Mouse (Mus musculus) intestine, embryonic 14.5 days (tissue): ENCODE data around the gene Adgrf1. TPM values are rescaled to one million over a fixed set of nuclear protein-coding genes. Genes with fewer than 3 reads are reported as not detected.

ENCODE experiments used
- ATAC-seq: fragments of 200-750 bp; cut with Nextera tagmentation; replicated peaks from 2 replicates; pipeline ENCODE4 v1.8.0; 2017; ENCODE audit warnings: low read depth, moderate number of reproducible peaks, moderate TSS enrichment, moderate library complexity; ENCODE audit not compliant: low FRiP score, low TSS enrichment
- DNase-seq: peaks from one replicate; pipeline ENCODE4 v3.0.0-alpha.2; 2018; ENCODE audit warnings: low spot score
- H3K27ac ChIP-seq: fragments of 300-500 bp; sonication (generic); 2 replicates; pipeline ENCODE4 v1.5.1; 2014; ENCODE audit warnings: low read depth, mild to moderate bottlenecking, control low read depth
- H3K27me3 ChIP-seq: fragments of 300-500 bp; sonication (generic); replicated peaks from 2 replicates; pipeline ENCODE4 v1.6.1; 2014; ENCODE audit warnings: low read length, control low read depth; ENCODE audit not compliant: control insufficient read depth, insufficient read depth
- H3K36me3 ChIP-seq: fragments of 300-500 bp; sonication (generic); 2 replicates; pipeline ENCODE4 v1.6.1; 2014; ENCODE audit warnings: low read length, control low read depth; ENCODE audit not compliant: control insufficient read depth, insufficient read depth
- H3K4me1 ChIP-seq: fragments of 300-500 bp; sonication (generic); replicated peaks from 2 replicates; pipeline ENCODE4 v1.6.1; 2014; ENCODE audit warnings: low read length, control low read depth, mixed read lengths; ENCODE audit not compliant: control insufficient read depth, insufficient read depth
- H3K4me2 ChIP-seq: fragments of 300-500 bp; sonication (generic); 2 replicates; pipeline ENCODE4 v1.6.1; 2014; ENCODE audit warnings: low read length
- H3K4me3 ChIP-seq: fragments of 300-500 bp; sonication (generic); 2 replicates; pipeline ENCODE4 v1.5.1; 2014; ENCODE audit warnings: low read depth, low read length, control low read depth, mixed read lengths
- H3K9ac ChIP-seq: fragments of 300-500 bp; sonication (generic); 2 replicates; pipeline ENCODE4 v1.6.1; 2014; ENCODE audit warnings: mild to moderate bottlenecking, low read length
- H3K9me3 ChIP-seq: fragments of 300-500 bp; sonication (generic); 2 replicates; pipeline ENCODE4 v1.6.1; 2016; ENCODE audit warnings: low read length, control low read depth; ENCODE audit not compliant: control insufficient read depth
- WGBS: fragments of 180-500 bp; shearing (Covaris S2); extraction: QIAGEN DNeasy Blood & Tissue Kit; methylation state at CpG from one replicate; pipeline ENCODE4 v1.1.7; 2014; 5-methylcytosine and 5-hydroxymethylcytosine counted together
- polyA plus RNA-seq: library from polyadenylated mRNA; unstranded; fragments of >200 nt; fragmentation: Nextera tagmentation; extraction: Ambion mirVana; gene quantifications from 2 replicates; pipeline ENCODE4 v1.2.1, GENCODE M21; 2014

The Adgrf1 gene
- polyA plus RNA-seq, 1 experiment from 2014 or later, result 0.14 TPM

- Histone ChIP-seq H3K9ac (no peak overlapping the region), H3K4me1 (no peaks in the 10 kb centered on the region), H3K9me3 (no peaks in the 10 kb centered on the region), H3K27ac (no peak overlapping the region), H3K4me2 (no peak overlapping the region), H3K4me3 (no peak overlapping the region), H3K27me3 (no peaks in the 10 kb centered on the region), H3K36me3 (no peaks in the 10 kb centered on the region)
- DNase-seq (no peak), ATAC-seq (no peak)
- WGBS, result 88% methylated on average over 1 of the region's 1 CpGs
Observed at GRCm38 (mm10) chr17:43257699-43258098, 12.4 kb upstream of the Adgrf1 start.

- no peaks in the 10 kb centered on the region for H3K27me3 ChIP-seq
- H3K4me3 ChIP-seq, result no peak overlapping the region
- H3K9me3 ChIP-seq, result no peaks in the 10 kb centered on the region
- no peak overlapping the region for H3K9ac ChIP-seq
- no peak overlapping the region for H3K27ac ChIP-seq
- ATAC-seq (no peak), DNase-seq (no peak)
- 89% methylated on average over 5 of the region's 5 CpGs for WGBS
- H3K36me3 ChIP-seq, result no peaks in the 10 kb centered on the region
- no peaks in the 10 kb centered on the region for H3K4me1 ChIP-seq
- no peak overlapping the region for H3K4me2 ChIP-seq
Observed at GRCm38 (mm10) chr17:43261937-43262336, 8.2 kb upstream of the Adgrf1 start.

- ATAC-seq (no peak), DNase-seq (no peak)
- no peaks in the 10 kb centered on the region for H3K4me1 ChIP-seq
Observed at GRCm38 (mm10) chr17:43264739-43265138, 5.4 kb upstream of the Adgrf1 start.

GRCm38 (mm10) chr17:43265178-43265837 is 4.8 kb upstream of the Adgrf1 start:
- Histone ChIP-seq H3K36me3 (no peaks in the 10 kb centered on the region), H3K27ac (no peak overlapping the region), H3K9me3 (no peaks in the 10 kb centered on the region), H3K4me3 (no peak overlapping the region), H3K4me1 (no peaks in the 10 kb centered on the region), H3K27me3 (no peaks in the 10 kb centered on the region), H3K9ac (no peak overlapping the region), H3K4me2 (peak overlapping the region; percentile 20)
- 24% methylated on average over 26 of the region's 26 CpGs for WGBS
- DNase-seq (peak; percentile 91), ATAC-seq (peak; percentile 77)

More at GRCm38 (mm10) chr17:43264739-43265138, 5.4 kb upstream of the Adgrf1 start:
- H3K4me3 ChIP-seq, result no peak overlapping the region
- no peaks in the 10 kb centered on the region for H3K9me3 ChIP-seq
- no peak overlapping the region for H3K4me2 ChIP-seq
- no peak overlapping the region for H3K27ac ChIP-seq
- H3K27me3 ChIP-seq, result no peaks in the 10 kb centered on the region
- H3K9ac ChIP-seq, result no peak overlapping the region
- H3K36me3 ChIP-seq, result no peaks in the 10 kb centered on the region
- 73% methylated on average over 7 of the region's 7 CpGs for WGBS

- H3K4me2 ChIP-seq, result no peak overlapping the region
- no peak for DNase-seq
- H3K27ac ChIP-seq, result no peak overlapping the region
- H3K27me3 ChIP-seq, result no peaks in the 10 kb centered on the region
- ATAC-seq, result no peak
- H3K9ac ChIP-seq, result no peak overlapping the region
- H3K4me3 ChIP-seq, result no peak overlapping the region
- no peaks in the 10 kb centered on the region for H3K9me3 ChIP-seq
- no peaks in the 10 kb centered on the region for H3K4me1 ChIP-seq
- WGBS, result 94% methylated on average over 6 of the region's 6 CpGs
- H3K36me3 ChIP-seq, result no peaks in the 10 kb centered on the region
Observed at GRCm38 (mm10) chr17:43265944-43266343, 4.2 kb upstream of the Adgrf1 start.

- H3K9ac ChIP-seq, result no peak overlapping the region
- no peak overlapping the region for H3K27ac ChIP-seq
- no peaks in the 10 kb centered on the region for H3K36me3 ChIP-seq
- 82% methylated on average over 2 of the region's 2 CpGs for WGBS
- DNase-seq (no peak), ATAC-seq (no peak)
- no peaks in the 10 kb centered on the region for H3K27me3 ChIP-seq
- H3K9me3 ChIP-seq, result no peaks in the 10 kb centered on the region
- H3K4me2 ChIP-seq, result no peak overlapping the region
- H3K4me3 ChIP-seq, result no peak overlapping the region
- no peaks in the 10 kb centered on the region for H3K4me1 ChIP-seq
Observed at GRCm38 (mm10) chr17:43266636-43267035, 3.5 kb upstream of the Adgrf1 start.

- 92% methylated on average over 9 of the region's 9 CpGs for WGBS
- ATAC-seq (no peak), DNase-seq (no peak)
- Histone ChIP-seq H3K4me1 (no peaks in the 10 kb centered on the region), H3K36me3 (no peaks in the 10 kb centered on the region), H3K4me3 (no peak overlapping the region), H3K9me3 (no peaks in the 10 kb centered on the region), H3K27ac (no peak overlapping the region), H3K9ac (no peak overlapping the region), H3K4me2 (no peak overlapping the region), H3K27me3 (no peaks in the 10 kb centered on the region)
Observed at GRCm38 (mm10) chr17:43267046-43267749, 2.9 kb upstream of the Adgrf1 start.

- no peak overlapping the region for H3K27ac ChIP-seq
- DNase-seq, result no peak
- H3K27me3 ChIP-seq, result no peaks in the 10 kb centered on the region
- no peaks in the 10 kb centered on the region; the same call in 1 of the 2 replicates for H3K4me1 ChIP-seq
- no peak overlapping the region for H3K9ac ChIP-seq
- no peak overlapping the region for H3K4me2 ChIP-seq
- H3K36me3 ChIP-seq, result no peaks in the 10 kb centered on the region
- H3K4me3 ChIP-seq, result no peak overlapping the region
- H3K9me3 ChIP-seq, result no peaks in the 10 kb centered on the region
- ATAC-seq, result 0 out of 2 replicates have a peak, but pooled peaks have one; percentile 50
- 62% methylated on average over 6 of the region's 6 CpGs for WGBS
Observed at GRCm38 (mm10) chr17:43276220-43276619, 6.1 kb downstream of the Adgrf1 start.

- Histone ChIP-seq H3K27me3 (no peaks in the 10 kb centered on the region), H3K4me1 (no peaks in the 10 kb centered on the region; the same call in 1 of the 2 replicates), H3K4me2 (no peak overlapping the region), H3K9me3 (no peaks in the 10 kb centered on the region), H3K9ac (no peak overlapping the region), H3K36me3 (no peaks in the 10 kb centered on the region), H3K27ac (no peak overlapping the region), H3K4me3 (no peak overlapping the region)
- DNase-seq (no peak), ATAC-seq (no peak)
- whole genome bisulfite sequencing, result 35% methylated on average over 4 of the region's 4 CpGs
Observed at GRCm38 (mm10) chr17:43277223-43277622, 7.1 kb downstream of the Adgrf1 start.
